8 mouse cellular contexts compared by ENCODE assay signal in the genomic region with DNA sequence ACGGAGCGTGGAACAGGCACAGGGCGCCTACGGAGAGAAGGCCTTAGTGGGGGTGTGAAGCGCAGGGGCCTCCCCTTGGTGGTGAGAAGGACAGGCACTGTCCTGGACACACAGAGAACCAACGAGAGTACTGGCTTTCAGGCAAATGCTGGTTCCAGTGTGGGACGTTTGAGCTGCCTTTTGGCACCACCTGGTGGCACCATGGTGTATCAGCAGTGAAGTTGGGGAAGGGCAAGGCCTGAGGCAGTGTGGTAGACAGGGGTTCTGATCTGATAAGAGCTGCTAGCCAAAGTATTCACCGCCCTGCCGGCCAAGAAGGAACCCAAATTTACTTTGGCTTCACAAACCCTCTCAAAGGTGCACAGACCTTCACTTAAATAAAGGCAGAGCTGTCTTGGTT. TPM values are rescaled to one million over a fixed set of nuclear protein-coding genes. Genes with fewer than 3 reads are reported as not detected.
DNase-seq lines count a peak whose midpoint lies in the region; ATAC-seq and TF ChIP-seq lines count a peak whose summit lies in the region.

No protein-coding gene starts in this region.

- DNase-seq in ES-E14 (ENCODE audit: low read depth, low spot score) = peak; percentile 47
- DNase-seq in c-Kit-positive CD71-negative TER-119-negative erythroid progenitor cells, embryonic 14.5 days (ENCODE audit: low read depth) = peak; percentile 58
- DNase-seq in forebrain, embryonic 14.5 days (ENCODE audit: low spot score) = peak; percentile 87
- peak; percentile 85 to 86 for DNase-seq in layer of hippocampus, postnatal 14 days (ENCODE audit: low spot score in 2 of 2)
- peak; percentile 77 for DNase-seq in lung, postnatal 10 days
- DNase-seq in retina, embryonic 14.5 days (ENCODE audit: low spot score) = peak; percentile 87
- DNase-seq in thymus, postnatal 4 days = peak; percentile 84

- WGBS in forebrain, embryonic 14.5 days = 44% methylated on average over 9 of the region's 9 CpGs
- 53% methylated on average over 9 of the region's 9 CpGs for WGBS in hindbrain, embryonic 12.5 days

- no peak overlapping the region for H3K27ac ChIP-seq in ES-E14 (ENCODE audit: insufficient read depth, low read depth, low read length, poor library complexity, severe bottlenecking)
- no peak overlapping the region for H3K27ac ChIP-seq in forebrain, embryonic 14.5 days (ENCODE audit: low read depth, low read length)
- H3K27ac ChIP-seq in hindbrain, embryonic 12.5 days = no peak overlapping the region

- H3K4me2 ChIP-seq in forebrain, embryonic 14.5 days (ENCODE audit: low read length) = no peak overlapping the region
- H3K4me2 ChIP-seq in hindbrain, embryonic 12.5 days (replicated peaks) = no peak overlapping the region

- H3K36me3 ChIP-seq in ES-E14 (ENCODE audit: control insufficient read depth, insufficient read depth, low read length, poor library complexity, severe bottlenecking) = peaks cover 26% of the 10 kb centered on the region; the same call in 1 of the 2 replicates
- H3K36me3 ChIP-seq in forebrain, embryonic 14.5 days (ENCODE audit: control insufficient read depth, insufficient read depth, low read length) = peaks cover 30% of the 10 kb centered on the region; the same call in 1 of the 2 replicates
- H3K36me3 ChIP-seq in hindbrain, embryonic 12.5 days = peaks cover 47% of the 10 kb centered on the region

- H3K9me3 ChIP-seq in ES-E14 (ENCODE audit: control insufficient read depth, insufficient read depth, low read depth, low read length) = no peaks in the 10 kb centered on the region
- H3K9me3 ChIP-seq in forebrain, embryonic 14.5 days (replicated peaks; ENCODE audit: control insufficient read depth, low read length) = no peaks in the 10 kb centered on the region
- no peaks in the 10 kb centered on the region for H3K9me3 ChIP-seq in hindbrain, embryonic 12.5 days (replicated peaks)

- H3K4me3 ChIP-seq in ES-E14 (ENCODE audit: insufficient read depth in 1 of 2, low read depth in 1 of 2, low read length in 2 of 2, poor library complexity in 1 of 2, severe bottlenecking in 1 of 2) = no peak overlapping the region
- no peak overlapping the region for H3K4me3 ChIP-seq in forebrain, embryonic 14.5 days (ENCODE audit: low read depth, low read length)
- no peak overlapping the region for H3K4me3 ChIP-seq in hindbrain, embryonic 12.5 days

- H3K4me1 ChIP-seq in ES-E14 (ENCODE audit: control insufficient read depth in 2 of 2, insufficient read depth in 2 of 2, low read length in 2 of 2, poor library complexity in 1 of 2) = no peaks in the 10 kb centered on the region
- peaks cover 26% of the 10 kb centered on the region for H3K4me1 ChIP-seq in forebrain, embryonic 14.5 days (ENCODE audit: control insufficient read depth, insufficient read depth, low read length)
- H3K4me1 ChIP-seq in hindbrain, embryonic 12.5 days = peaks cover 39% of the 10 kb centered on the region

- no peaks in the 10 kb centered on the region for H3K27me3 ChIP-seq in forebrain, embryonic 14.5 days (replicated peaks; ENCODE audit: control insufficient read depth, insufficient read depth, low read length)
- no peaks in the 10 kb centered on the region for H3K27me3 ChIP-seq in hindbrain, embryonic 12.5 days

- ATAC-seq in forebrain, embryonic 14.5 days = peak; percentile 67
- peak; percentile 17; the same call in 1 of the 2 replicates for ATAC-seq in hindbrain, embryonic 12.5 days (ENCODE audit: low FRiP score)

- in situ Hi-C loops in ES-E14 (cut with MboI; ENCODE audit: low sequenced_read_pairs in 2 of 2, unreplicated experiment in 2 of 2) = no loop called here

- H3K9ac ChIP-seq in ES-E14 (ENCODE audit: insufficient read depth, low read depth, low read length, poor library complexity, severe bottlenecking) = no peak overlapping the region
- no peak overlapping the region for H3K9ac ChIP-seq in forebrain, embryonic 14.5 days (ENCODE audit: low read length)
- H3K9ac ChIP-seq in hindbrain, embryonic 12.5 days = no peak overlapping the region

TF ChIP-seq in ES-E14, 5 proteins besides CTCF, POLR2A, EP300 and RAD21:
- no peak for TF ChIP-seq CHD2 (IDR thresholded peaks at IDR 0.05; ENCODE audit: low read depth, low read length)
- TF ChIP-seq HCFC1 (IDR thresholded peaks at IDR 0.05; ENCODE audit: borderline replicate concordance, insufficient read depth, low read length) = no peak
- peak; percentile 40; the same call in 1 of the 2 replicates for TF ChIP-seq ZC3H11A (IDR thresholded peaks at IDR 0.05; ENCODE audit: borderline replicate concordance, low read depth, low read length)
- TF ChIP-seq ZNF384 (IDR thresholded peaks at IDR 0.05; ENCODE audit: low read depth, low read length) = no peak
- no peak for TF ChIP-seq MAFK (IDR thresholded peaks at IDR 0.05; ENCODE audit: insufficient read depth, low read depth, low read length)

RNA-seq across cellular contexts. Expression of gene Tesc, which starts 41.8 kb away (rescaled TPM):
- total RNA-seq in ES-E14 (2012; rRNA removed) = 3.1 and 3.3 TPM in 2 replicates
- 8.0 and 10.0 TPM in 2 replicates for polyA plus RNA-seq in forebrain, embryonic 14.5 days (2014; fragmentation: Nextera tagmentation; extraction: Ambion mirVana)
- polyA plus RNA-seq in hindbrain, embryonic 12.5 days (2016; fragmentation: Nextera tagmentation; extraction: Ambion mirVana) = 0.53 and 0.56 TPM in 2 replicates
- 10 to 100 TPM; 70.1 to 74.1 TPM for total RNA-seq in layer of hippocampus, postnatal 14 days (2021)

Comparison
In these comparisons a context has a peak if more than half of its experiments do, and no peak if none do; other contexts are left out.
1. RNA of gene Tesc, which starts 41.8 kb away (total RNA-seq): 70.1 to 74.1 TPM in layer of hippocampus, postnatal 14 days; 3.1 to 3.3 TPM in ES-E14; every median in the first group is over 10 times any median in the second.
2. Peak in every context shown above with its lines, with median percentiles within 50 percentile points of each other: DNase-seq.